Mouse (Mus musculus): ENCODE results near the gene Axl.

The Axl gene

DNA sequence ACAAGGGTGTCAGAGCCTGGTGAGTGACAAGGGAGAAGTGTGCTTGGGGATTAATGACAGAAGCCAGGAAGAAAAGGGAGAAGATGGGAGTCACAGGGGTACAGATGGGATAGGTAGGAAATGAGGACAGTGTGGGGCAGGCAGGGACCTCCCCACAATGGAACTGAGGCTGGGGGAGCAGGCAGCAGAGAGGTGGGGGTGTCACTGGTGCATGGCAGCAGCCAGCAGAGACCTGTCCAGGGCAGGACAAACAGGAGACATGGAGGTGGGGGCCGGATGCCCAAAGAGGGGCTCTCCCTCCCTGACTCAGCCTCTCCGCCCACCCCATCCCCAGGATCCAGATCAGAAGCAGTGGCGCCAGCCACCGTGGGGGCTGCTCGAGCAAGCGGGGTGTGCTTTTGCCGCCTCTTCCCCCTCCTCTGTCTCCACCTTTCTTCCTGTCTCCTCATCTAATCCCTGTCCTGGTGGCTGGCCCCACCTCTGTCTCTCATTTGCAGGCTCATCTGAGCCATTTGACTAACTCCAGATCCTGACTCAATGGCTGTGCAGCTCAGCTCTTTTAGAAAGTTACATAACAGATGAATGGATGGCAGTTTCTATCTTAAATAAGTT is 77.9 kb downstream of the Axl start:
- no peak for DNase-seq (ENCODE audit: low spot score)

DNA sequence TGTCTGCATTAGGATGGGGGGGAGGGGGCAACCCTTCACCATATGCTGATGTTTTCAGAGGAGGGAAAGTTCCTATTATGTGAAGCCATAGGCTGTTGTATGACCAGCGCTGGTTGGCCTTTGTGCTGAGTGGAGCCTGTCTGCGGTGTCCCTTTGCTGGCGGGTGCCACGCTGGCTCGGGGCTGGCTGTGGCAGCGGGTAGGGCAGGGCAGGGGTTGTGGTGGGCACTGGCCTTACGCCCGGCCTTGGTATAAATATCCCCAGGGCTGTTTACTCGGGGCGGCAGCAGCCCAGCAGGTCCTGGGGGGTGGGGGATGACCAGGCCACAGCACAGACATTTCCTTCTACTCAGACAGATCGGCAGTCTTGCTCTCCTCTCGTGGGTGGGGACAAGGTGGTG is 78.5 kb downstream of the Axl start:
- DNase-seq (ENCODE audit: low spot score) = no peak

DNA sequence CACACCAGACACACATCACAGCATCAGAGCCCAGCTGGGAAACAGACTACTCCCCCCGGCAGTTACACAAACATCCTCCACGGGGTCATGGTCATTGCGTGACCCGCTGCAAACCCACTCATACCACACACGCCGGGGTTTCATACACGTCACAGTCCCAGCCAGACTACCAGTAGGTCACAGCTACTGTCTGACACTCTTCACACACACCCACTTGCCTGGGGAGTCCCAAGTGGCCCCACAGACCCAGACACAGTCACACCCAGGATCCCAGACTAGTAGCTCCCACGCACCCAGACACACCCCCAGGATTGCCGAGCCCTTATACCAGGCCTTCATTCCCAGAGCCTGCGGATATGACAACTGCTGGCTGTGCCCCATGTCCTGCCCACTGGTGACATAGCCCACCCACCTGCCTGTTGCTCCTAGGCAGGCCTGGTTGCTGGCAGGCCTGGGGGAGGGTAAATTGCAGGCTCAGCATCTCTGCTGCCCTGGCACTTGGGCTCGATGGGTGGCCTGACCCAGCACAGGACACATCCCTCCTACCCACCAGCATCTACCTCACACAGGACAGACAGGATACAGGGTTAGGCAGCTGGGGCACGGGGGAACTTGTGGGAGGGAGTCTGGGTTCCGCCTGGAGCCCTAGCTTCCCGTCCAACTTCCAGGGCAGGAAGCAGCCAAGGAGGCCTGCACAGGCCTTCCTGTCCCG is 80.8 kb downstream of the Axl start:
- DNase-seq (ENCODE audit: low spot score) = no peak

Data from urinary bladder, postnatal 25 days (tissue).